In the genomic region with DNA sequence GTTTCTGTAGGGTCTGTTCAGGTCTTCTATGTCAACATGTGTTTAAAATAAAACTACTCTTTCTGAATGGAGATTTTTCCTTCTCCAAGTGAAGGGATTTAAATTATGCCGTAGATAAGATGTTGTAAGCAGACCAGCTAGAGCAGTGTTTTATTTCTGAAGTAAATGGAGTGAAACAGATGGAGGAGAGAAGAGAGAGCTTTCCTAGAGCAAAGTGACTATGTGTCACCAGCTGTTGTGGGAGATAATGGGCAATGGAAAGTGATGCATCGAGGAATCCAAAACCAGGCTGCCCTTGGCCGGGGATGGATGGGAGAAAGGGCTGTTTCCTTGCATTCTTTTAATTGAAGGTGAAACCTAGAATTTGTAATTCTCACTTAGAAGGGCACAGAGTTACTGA, we compare ENCODE assay signal across 7 mouse cellular contexts.
"Had no signal": no experiment of that assay in that cellular context is flagged by ENCODE, and none has a peak within 500 bp of the region (broad histone marks: within the 10 kb centered on the region; RNA-seq: fewer than 3 reads in every experiment).

No protein-coding gene starts in this region.

- DNase-seq: kidney, adult 18-20 months; kidney, postnatal 10 days; kidney, postnatal 4 days; lung, embryonic 14.5 days; lung, postnatal 14 days; retina, postnatal 1 day; thymus, postnatal 4 days had no signal
